Mouse (Mus musculus) right cerebral cortex, adult 18-20 months (tissue): ENCODE results near the gene Ptprn2.

Experiments
- DNase-seq: peaks from one replicate; pipeline ENCODE4 v3.0.0; 2022; ENCODE audit warnings: mixed read lengths

Gene Ptprn2

GRCm38 (mm10) chr12:117153671-117154355 lies 668.3 kb downstream of the Ptprn2 start:
- DNase-seq = peak; percentile 63

- DNase-seq = no peak
Measured at GRCm38 (mm10) chr12:117154356-117155243, 669.1 kb downstream of the Ptprn2 start.

GRCm38 (mm10) chr12:117155307-117156220 lies 670.0 kb downstream of the Ptprn2 start:
- no peak for DNase-seq

GRCm38 (mm10) chr12:117156256-117156655 lies 670.7 kb downstream of the Ptprn2 start:
- DNase-seq = no peak

- no peak for DNase-seq
Measured at GRCm38 (mm10) chr12:117156786-117157185, 671.3 kb downstream of the Ptprn2 start.

GRCm38 (mm10) chr12:117157249-117157648 lies 671.7 kb downstream of the Ptprn2 start:
- DNase-seq = no peak

- DNase-seq = no peak
Measured at GRCm38 (mm10) chr12:117157660-117158386, 672.3 kb downstream of the Ptprn2 start.

GRCm38 (mm10) chr12:117158950-117159668 lies 673.6 kb downstream of the Ptprn2 start:
- no peak for DNase-seq

- no peak for DNase-seq
Measured at GRCm38 (mm10) chr12:117159669-117160210, 674.2 kb downstream of the Ptprn2 start.

- DNase-seq = no peak
Measured at GRCm38 (mm10) chr12:117160211-117160891, 674.8 kb downstream of the Ptprn2 start.

- DNase-seq = no peak
Measured at GRCm38 (mm10) chr12:117162180-117162579, 676.7 kb downstream of the Ptprn2 start.

- DNase-seq = no peak
Measured at GRCm38 (mm10) chr12:117163789-117164188, 678.3 kb downstream of the Ptprn2 start.

- DNase-seq = no peak
Measured at GRCm38 (mm10) chr12:117166266-117166665, 680.7 kb downstream of the Ptprn2 start.

- DNase-seq = no peak
Measured at GRCm38 (mm10) chr12:117169670-117170069, 684.1 kb downstream of the Ptprn2 start.

- DNase-seq = no peak
Measured at GRCm38 (mm10) chr12:117172529-117172884, 687.0 kb downstream of the Ptprn2 start.

GRCm38 (mm10) chr12:117172885-117173529 lies 687.5 kb downstream of the Ptprn2 start:
- no peak for DNase-seq

- no peak for DNase-seq
Measured at GRCm38 (mm10) chr12:117174189-117174588, 688.7 kb downstream of the Ptprn2 start.

- DNase-seq = no peak
Measured at GRCm38 (mm10) chr12:117175072-117175681, 689.7 kb downstream of the Ptprn2 start.

- no peak for DNase-seq
Measured at GRCm38 (mm10) chr12:117176259-117176823, 690.8 kb downstream of the Ptprn2 start.
